Mouse (Mus musculus): ENCODE measurements at regions not wholly inside any gene's neighbourhood (a gene's known extent, or its start where the extent isn't known, plus 50 kb on each side); places are given as distances from the start of the nearest gene placed in this dataset.

DNA sequence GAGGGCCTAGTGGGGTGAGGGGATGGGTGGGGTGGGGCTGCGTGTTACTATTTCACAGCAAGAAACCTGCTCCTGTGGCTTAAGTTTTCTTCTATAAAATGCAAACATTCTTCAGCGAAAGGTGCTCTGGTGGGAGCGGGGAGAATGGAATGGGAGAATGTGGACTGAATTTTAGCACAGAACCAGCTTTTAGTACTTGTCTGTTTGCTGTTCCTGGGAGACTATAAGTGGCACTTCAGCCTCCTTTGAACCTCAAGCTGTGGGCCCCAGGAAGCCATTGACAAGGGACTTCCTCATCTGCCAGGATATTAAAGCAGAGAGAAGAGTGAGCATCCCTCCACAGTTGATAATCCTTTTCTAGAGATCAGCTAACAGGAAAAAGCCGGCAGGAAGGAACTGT is 580.2 kb downstream of the Zfp706 start:
- no peak for DNase-seq (ENCODE audit: low spot score in 2 of 2)

DNA sequence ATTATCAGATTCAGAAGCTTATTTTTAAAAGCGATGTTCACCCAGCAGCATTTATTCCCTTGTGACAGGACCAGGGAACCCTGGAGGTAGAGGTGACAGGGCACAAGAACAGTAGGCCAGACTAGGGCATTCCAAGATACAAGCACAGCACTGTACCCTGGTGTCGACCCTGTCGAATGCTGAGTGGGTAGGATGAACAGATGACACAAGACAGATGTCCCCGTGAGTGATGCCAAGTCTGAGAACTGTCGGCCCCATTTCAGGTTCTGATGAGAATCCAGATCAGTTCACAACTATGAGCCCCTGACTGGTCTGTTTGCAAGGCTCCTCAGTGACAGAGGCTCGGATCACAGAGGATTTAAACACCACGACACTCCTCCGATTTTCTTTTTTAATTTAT is 581.7 kb downstream of the Zfp706 start:
- DNase-seq (ENCODE audit: low spot score in 2 of 2): no peak

DNA sequence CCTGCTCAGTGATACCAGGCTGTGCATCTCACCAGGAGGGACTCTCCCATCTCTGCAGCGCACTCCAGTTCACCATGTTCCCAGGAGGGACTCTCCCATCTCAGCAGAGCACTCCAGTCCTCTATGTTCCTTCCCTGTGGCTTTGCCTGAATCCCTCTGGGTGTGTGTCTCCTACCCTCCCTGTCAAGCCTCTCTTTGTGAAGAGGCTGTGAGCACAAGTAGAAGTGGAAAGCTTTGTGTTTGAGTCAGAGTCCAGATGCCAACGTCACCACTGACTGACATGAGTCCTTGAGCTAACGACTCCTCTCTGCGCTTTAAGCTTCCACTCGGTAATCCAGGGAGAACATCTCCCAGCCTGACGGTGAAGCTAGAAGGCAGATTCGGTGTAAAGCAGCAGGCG is 583.5 kb downstream of the Zfp706 start:
- no peak for DNase-seq (ENCODE audit: low spot score in 2 of 2)

DNA sequence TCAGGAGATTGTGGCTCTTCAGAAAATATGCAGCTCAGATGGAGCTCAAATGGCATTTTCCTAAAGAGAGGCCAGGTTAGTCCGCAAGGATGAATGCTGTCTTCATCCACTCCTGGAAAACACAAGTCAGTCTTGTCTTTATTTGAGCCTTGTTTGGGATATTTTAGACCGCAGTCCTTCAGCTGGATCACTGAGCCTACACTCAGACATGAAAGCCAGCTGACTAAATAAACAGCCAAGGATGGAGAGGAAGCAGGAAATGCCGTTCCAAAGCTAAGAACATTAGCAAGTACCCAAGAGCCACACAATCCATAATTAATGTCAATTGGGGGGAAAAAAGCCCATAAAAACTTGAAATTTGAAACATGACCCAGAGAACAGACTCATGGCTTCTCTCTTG is 584.8 kb downstream of the Zfp706 start:
- DNase-seq (ENCODE audit: low spot score in 2 of 2): no peak

DNA sequence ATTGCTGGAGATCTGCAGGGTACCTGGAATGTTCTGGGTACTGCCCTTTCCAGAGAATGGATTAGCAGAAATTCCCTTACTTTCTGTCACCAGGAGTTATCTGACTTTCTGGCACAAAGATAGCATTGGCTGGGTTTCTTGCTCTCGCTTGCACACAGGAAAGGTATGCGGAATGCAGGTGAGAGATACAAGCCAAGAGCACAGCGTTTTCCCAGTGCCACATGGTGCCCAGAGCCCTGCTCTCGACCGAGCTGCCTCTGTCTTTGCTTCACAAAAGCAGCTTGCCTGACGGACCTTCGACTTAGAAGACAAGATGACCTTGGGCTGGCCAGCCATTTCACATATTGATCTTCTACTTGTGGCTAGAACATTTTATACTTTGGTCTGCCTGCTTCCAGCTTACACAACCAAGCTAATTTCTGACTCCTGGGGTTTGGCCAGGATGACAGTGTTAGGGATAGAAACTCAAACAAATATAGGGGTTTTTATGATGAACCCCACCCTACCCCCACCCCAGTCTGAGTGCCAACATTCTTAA is 587.6 kb downstream of the Zfp706 start:
- DNase-seq (ENCODE audit: low spot score in 2 of 2): no peak

DNA sequence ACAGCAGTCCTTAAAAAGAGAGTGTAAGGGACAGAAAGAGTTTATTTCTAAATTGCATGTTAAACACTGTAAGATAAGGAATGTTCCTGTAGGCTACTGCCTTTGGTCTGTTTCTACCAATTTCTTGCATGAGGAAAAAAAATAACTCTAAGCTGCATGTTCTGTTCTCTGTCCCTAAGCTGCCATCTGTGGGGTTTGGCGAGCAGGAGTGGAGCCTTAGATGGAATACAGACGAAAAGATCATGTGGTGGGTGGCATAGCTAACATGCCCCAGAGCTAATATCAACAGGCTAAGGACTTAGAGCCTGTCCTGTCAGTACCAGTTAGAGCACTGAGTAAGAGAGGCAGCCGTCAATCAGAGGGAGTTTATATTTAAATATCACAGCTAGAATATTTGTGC is 590.1 kb downstream of the Zfp706 start:
- no peak for DNase-seq (ENCODE audit: low spot score in 2 of 2)

DNA sequence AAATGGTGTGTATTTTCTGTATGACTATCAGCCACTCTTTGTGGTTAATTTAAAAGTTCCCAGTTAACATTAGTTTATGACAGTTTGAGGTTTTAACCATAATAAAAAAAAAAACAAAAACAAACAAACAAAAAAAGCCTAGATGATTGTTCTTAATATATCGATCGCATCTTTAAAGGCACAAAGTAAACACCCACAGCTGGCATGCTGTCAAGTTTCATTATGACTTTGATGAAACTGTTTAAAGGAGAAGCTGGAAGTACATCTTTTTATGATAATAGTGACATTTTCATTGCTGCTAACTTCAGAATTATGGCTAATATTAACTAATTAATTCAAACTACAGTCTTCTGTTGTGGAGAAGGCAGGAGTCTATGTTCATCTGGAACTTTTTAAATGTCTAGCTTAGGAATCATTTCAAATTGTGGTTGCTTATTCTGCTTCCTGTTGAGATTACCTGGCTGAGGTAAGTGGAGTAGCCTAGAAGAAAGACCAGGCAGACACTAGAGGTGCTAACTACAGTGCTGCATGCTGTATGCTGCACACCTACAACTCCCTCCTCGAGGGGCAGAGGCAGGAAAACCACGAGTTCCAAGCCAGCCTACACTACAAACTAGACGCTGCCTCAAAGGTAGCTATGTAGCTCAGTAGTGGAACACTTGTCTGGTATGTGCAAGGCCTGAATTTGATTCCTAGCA is 591.9 kb downstream of the Zfp706 start:
- no peak for DNase-seq (ENCODE audit: low spot score in 2 of 2)

DNA sequence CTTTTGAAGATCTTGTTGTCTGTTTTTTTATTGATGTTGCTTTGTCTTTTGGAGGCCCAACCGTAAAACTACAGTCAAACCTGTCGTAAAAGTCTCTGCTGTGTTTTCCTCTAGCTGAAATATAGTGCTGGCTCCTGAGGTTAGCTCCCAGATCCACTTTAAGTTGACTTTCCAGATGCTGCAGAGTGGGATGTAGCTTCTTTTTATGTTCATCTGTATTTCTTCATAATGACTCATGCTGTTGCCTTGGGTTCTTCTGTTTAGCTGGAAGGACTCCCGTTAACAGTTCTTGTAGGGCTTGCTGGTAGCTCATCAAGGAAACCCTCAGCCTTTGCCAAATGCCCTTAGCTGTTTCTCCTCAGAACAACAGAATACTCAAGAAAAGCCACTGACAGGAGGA is 595.6 kb downstream of the Zfp706 start:
- no peak for DNase-seq (ENCODE audit: low spot score in 2 of 2)

DNA sequence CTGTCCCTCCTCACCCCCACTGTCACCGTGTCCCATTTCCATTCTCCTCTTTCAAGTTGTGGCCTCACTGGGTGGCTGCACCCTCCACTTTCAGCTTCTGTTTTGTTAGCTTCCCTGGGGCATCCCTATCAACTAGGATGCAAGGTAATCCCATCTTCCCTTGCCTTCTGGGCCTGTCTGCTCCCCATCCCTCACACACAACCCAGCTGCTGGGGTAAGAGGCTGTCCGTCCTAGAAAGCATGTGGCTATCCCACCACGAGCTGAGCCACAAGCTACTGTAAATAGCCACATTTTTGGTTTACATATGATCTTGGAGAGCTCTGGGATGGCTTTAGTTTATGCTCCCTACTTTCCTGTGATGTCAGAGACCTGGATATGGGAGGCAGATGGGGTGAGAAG is 602.1 kb downstream of the Zfp706 start:
- no peak for DNase-seq (ENCODE audit: low spot score in 2 of 2)

DNA sequence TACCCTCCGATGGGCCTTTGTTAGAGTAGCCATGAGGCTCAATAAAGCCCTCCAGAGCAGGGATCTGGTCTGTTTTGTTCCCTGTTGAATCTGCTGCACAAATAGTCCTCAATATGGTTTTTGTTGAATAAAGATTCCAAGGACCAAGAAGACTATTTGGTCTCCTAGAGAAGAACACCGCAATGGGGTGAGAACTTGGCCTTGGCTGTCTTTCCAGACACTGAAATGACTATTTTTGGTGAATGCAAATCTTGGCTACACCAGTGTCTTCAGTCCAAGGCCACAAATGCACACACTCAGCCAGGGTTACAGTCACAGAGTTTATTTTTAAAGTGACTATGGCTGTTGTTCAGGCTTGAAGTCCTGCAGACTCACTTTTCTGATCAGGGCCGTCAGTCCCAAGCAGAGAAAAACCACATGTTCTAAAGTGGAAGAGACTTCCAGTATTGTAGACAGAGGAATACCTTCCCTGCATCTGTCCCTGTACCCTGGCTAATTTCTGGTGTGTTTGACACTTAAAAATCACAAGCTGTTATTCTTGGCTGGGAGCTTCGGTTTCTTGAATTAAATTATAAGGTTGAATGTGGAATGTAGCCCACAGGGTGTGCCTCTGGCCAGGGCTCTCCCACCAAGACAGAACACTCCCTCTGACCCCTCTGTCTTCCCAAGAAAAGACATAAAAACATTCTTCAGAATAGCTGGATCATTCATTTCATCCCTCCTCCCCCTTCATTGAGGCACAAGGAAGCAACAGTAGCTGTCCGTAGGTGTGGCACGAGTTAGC is 604.0 kb downstream of the Zfp706 start:
- no peak for DNase-seq (ENCODE audit: low spot score in 2 of 2)

DNA sequence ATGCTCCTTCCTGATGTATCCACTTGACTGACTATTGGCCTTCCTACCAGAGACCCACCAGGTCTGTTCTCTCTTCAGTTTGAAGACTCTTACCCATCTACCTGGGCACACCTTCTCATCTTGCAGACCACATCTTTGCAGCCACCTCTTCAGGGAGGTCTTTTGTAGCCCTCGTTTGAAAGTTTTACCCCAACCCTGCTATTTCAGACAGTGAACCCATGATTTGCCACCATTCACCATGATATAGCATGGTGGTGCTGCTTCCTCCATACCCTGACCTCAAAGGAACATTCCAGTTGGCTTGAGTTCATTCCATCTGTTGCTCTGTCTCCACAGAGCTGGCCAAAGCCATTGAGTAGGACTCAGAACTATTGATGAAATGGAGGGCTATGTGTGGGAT is 605.5 kb downstream of the Zfp706 start:
- no peak for DNase-seq (ENCODE audit: low spot score in 2 of 2)

DNA sequence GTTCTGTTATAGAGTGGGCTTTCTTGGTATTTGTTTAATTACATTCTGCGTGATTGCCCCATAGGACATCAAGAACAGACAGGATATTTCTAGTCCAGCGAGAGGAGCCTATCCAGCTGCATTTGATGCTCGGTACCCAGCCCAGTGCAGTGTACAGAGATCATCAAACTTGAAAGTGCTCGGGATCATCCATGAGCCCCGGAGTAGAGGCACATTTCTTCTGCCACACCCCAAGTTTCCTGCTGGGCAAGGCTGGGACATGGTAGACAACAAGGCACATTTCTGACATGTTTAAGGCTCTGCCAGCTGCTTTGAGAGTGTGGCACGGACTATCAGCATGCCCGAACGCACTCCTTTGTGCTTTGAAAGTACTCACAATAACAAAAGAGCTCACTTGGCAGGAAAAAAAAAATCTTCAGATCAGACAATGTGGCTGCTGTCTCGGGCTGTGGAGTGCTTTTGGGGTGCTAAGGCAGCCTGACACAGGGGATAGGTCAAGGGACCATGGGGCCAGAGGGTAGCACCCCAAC is 607.2 kb downstream of the Zfp706 start:
- no peak for DNase-seq (ENCODE audit: low spot score in 2 of 2)

DNA sequence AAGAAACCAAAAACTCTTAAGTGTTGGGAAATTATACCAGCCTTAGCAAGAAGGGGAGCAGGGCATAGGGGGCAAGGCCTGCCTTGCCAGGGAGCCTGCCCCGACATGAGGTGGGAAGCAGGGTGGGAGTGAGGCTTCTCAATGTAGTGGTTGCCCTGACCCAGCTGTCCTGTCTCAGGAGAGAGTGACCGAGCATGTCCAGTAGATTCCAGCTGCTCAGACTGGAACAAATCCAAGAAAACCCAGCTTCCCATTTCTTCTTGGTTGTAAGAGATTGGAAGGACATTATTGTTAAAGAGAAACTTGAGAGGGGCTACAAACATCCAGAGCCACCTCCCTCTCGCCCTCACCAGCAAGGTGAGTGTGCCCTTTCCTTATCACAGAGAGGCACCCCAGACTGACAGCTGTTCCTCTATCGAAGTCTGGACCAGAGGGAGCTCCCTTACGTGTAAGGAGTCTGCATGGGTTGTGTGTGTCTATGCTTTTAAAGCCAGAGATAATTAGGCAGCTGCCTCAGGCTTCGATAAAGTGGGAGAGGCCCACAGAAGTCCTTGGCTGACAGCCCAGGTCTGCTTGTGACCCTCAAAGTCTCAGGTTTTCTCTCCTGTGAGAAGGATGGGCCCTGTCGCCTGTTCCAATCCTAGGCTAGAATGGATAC is 608.1 kb downstream of the Zfp706 start:
- DNase-seq (ENCODE audit: low spot score in 2 of 2): no peak

DNA sequence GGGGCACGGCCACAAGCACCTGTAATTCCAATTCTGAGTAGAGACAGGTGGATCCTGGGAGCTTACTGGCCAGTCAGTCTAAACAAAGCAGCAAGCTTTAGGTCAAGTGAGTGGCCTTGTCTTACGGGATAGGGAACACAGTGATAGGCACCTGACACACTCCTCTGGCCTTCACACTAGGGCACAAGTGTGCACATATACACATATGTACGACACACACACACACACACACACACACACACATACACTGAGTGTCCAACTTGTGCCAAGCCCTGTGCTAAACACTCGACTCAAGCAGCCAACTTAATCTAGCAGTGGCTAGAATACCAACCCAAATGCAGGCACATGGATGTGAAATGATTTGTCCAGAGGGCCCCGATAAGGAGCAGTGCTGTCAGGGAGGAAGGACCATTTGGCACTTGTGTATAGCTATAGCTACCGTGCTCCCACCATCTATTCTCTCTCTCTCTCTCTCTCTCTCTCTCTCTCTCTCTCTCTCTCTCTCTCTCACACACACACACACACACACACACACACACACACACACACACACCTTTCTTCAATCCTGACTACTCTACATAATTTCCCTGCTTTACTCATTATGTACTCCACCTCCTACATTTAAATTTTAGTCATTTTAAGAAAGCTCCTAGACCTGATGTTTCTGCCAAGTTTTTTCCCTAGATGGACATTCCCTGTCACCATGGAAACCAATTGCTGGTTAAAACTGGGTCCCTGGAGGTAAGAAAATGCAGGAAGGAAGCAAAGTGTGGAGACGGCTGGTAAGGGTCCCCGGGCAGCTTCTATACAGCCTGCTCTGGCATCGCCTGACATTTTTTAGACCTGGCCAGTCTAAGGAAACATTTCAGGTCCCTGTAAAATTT is 609.2 kb downstream of the Zfp706 start:
- no peak for DNase-seq (ENCODE audit: low spot score in 2 of 2)

DNA sequence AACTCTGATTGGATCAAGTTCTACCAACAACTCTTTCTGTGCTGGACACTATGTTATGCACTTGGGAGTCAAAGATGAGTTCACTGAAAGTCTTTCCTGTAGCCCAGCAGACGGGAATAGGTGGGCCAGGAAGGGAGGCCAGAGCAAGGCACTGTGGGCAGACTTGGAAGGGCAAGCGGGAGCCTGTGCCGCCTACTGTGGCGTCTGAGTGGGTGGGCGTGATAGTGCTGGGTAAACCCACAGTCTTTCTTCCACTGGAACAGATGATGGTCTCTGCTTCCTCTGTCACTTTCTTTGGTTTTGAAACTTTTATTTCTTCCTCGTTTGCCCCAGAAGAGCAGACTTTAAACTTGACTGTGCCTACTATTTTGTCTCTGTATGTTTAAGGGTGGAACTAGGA is 610.8 kb downstream of the Zfp706 start:
- no peak for DNase-seq (ENCODE audit: low spot score in 2 of 2)

DNA sequence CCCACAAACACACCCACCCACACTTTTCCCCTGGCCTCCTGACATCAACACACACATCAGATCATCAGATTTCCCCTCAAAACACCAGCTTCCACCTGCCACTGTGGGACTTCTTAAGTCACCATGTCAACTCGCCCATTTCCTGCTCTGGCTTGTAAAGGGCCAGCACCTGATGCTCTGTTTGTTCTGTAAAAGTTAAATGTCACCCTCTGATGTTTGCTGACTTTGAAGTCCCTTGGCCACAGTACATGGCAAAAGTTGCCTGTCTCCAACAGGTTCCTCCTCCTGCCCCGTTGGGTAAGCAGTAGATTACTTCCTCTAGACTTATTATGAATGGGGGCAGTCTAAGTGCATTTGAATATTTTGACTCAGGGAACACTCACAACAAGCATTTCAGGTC is 611.3 kb downstream of the Zfp706 start:
- DNase-seq (ENCODE audit: low spot score in 2 of 2): no peak

DNA sequence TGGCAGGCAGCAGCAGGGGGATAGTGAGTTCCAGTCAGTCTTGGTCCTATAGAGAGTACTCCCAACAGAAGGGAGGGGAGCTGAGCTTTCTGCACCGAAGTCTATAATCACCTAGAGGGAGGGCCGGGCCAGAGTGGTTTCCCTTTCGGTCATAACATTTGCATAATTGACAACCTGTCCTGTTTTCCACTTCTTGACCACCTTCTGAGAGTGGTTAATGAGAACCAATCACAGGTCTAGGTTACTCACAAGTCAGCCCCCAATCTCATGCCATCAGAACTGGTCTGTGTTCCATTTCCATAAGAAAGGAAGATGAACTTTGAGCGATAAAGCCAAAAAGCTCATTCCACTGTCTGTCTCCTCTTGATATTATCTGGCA is 611.9 kb downstream of the Zfp706 start:
- no peak for DNase-seq (ENCODE audit: low spot score in 2 of 2)

DNA sequence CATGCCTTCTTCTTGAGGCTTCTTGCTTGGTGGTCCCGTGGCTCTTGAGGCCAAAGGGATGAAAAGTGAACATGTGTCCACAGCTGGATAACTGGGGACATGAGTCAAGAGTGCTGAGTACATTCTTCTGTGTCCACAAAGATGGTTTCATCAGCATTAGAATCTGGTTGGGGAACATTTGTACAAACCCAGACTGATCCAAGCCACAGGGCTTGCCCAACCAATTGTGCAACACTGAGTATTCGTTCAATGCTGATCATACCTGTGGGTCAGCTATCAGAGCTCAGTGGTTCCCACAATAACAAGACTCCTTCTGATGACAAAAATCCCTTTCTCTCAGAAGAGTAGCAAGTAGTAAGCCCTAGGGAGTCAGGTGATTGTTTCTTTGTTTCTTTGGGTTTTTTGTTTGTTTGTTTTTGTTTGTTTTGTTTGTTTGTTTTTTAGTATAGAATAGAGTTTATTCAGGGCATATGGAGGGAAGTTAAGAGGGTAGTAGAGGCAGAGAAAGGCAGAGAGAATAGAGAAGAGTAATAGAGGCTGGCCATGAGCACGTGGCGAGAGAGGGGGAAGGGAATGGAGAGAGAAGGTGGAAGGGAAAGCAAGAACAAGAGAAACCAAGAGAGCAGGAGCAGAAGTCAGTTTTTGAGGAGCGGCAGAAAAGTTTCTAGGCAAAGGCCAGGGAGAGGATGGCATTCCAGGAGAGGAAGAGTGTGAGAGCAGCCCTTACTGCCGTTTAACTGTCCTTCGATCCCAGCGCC is 612.5 kb downstream of the Zfp706 start:
- no peak for DNase-seq (ENCODE audit: low spot score in 2 of 2)

DNA sequence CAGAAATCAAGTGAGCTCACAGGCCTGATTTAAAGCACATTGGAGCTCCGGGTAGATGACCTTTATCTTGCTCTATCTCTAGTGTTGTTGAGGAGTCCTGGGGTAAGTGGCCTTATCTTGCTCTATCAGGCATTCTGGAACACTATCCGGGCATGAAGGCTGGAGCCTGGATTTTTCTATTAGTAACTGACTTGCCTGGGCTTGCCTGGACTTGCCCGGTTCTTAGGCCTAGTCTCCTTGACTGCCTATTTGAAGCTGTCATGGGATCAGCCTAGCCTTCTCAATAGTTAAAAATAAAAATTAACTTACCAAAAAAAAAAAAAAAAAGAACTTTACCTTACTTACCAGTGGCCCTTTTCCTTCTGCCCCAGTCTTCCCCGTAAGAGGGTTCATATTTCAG is 617.8 kb downstream of the Zfp706 start:
- no peak for DNase-seq (ENCODE audit: low spot score in 2 of 2)

DNA sequence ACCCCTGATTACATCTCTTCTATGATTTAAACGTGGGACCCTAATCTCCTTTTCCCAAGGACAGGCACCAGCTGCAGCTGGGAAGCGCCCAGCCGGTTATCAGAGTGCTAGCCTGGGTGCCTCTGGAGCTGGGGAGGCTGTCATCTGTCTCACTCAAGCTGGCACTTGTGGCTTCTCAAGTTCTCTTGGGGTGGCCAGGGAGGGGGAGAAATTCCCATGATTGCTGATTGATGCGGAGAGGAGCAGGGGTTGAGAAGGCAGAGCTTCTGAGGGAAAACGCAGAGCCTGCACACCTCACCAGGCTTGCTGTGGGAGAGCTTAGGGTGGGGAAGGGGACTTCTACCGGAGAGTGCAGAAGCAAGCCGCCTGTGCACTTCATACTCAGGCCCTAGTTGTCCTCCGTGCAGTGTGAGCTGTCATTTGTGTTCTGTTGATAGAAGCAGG is 626.3 kb downstream of the Zfp706 start:
- no peak for DNase-seq (ENCODE audit: low spot score in 2 of 2)
